Mouse (Mus musculus): ENCODE results near the gene Celf6.

Gene Celf6

GRCm38 (mm10) chr9:59577844-59578504 lies at the start of gene Celf6:
TSS of gene Celf6 (plus strand) at chr9:59577917.
- peak; percentile 87 for DNase-seq

- no peak for DNase-seq
These were observed 49.4 kb upstream of the Celf6 start for GRCm38 (mm10) chr9:59528274-59528673.

GRCm38 (mm10) chr9:59531645-59532044 lies 46.1 kb upstream of the Celf6 start:
- DNase-seq, result no peak

DNA sequence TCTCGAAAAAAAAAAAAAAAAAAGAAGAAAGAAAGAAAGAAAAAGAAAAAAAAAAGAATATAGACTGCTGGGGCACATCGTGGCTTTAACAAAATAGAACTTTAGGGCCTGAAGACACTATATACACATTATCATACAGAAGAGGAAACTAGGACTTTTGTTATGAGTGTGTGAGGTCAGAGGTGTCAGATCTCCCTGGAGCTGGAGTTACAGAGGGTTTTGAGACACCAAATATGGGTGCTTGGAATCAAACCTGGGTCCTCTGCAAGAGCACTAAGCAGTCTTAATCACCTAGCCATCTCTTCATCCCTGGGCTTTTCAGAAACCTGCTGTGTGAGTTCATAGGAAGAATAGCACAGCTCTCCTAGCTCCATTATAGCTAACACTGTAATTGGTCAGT lies 44.3 kb upstream of the Celf6 start:
- DNase-seq, result no peak

GRCm38 (mm10) chr9:59533889-59534288 lies 43.8 kb upstream of the Celf6 start:
- peak; percentile 32 for DNase-seq

GRCm38 (mm10) chr9:59537651-59538050 lies 40.1 kb upstream of the Celf6 start:
- DNase-seq, result peak; percentile 21

DNA sequence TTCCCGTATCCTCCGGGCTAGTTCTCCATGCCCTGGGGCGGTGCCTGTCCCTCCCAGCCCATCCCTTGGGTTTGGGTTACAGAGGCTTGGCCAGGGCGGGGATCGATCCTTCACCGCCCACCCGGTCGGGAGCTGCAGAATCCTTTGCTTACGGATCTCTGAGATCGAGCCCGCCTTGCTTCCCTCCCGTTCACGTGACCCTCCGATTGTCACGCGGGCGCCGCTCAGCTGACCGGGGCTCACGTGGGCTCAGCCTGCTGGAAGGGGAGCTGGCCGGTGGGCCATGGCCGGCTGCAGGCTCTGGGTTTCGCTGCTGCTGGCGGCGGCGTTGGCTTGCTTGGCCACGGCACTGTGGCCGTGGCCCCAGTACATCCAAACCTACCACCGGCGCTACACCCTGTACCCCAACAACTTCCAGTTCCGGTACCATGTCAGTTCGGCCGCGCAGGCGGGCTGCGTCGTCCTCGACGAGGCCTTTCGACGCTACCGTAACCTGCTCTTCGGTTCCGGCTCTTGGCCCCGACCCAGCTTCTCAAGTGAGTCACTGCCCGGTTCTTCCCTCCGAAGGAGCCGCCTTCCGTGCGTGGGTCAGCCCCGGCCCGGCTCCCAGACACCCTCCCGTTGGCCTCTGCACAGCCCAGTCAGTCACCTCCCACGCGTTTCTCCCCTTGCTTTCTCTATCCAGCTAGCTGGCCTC lies 38.1 kb upstream of the Celf6 start, which contains the start of the genes Hexa and Tmem202:
Hexa (plus strand) TSS at position 100 of the 697 bp plus-strand sequence.
Tmem202 (minus strand) TSS at position 407 of the 697 bp plus-strand sequence.
- peak; percentile 77 for DNase-seq

GRCm38 (mm10) chr9:59541617-59542016 lies 36.1 kb upstream of the Celf6 start:
- DNase-seq, result no peak

DNA sequence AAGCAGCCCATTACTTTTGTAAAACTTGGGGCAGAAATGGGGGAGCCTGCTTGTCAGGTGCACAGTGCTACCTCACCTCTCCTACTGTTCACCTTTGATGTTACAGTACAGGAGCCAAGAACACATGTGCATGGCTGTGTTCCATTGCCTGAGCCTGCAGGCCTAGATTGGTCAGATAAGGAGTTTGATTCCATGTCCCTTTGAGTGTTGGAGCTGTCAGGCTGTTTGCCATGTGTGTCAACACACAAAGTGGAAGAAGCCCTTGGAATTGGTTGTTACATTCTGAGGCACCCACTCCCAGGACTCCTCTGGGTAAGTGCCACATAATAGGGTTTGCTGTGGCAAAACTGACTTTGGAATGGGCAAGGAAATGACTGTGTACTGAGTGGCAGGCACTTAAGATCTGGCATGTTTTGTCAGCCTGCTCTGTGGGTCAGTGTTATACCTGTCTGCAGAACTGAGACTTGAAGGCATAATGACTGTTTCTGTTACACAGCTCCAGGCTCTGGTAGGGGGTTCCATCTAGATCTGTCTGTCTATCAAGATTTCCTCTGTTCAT lies 34.9 kb upstream of the Celf6 start:
- no peak for DNase-seq

DNA sequence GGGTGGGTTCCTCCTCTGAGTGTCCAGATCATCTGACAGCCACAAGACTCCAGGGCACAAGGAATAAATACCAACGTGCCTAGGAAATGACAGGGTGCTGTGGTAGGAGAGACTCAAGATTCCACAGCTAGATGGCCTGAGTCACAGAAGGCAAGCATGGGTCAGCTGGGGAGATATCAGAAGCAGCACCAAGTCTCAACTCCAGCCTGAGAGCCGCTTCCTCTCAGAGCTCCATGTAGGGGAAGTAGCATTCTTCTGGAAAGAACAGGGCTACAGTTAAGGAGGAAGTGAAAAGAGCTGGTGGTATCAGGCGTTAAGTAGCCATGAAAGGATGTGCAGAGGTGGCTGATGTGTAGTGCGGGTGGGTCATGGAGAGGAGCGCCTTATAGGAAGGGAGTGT lies 33.0 kb upstream of the Celf6 start:
- no peak for DNase-seq

- no peak for DNase-seq
These were observed 29.8 kb upstream of the Celf6 start for GRCm38 (mm10) chr9:59547869-59548268.

GRCm38 (mm10) chr9:59548961-59549487 lies 28.7 kb upstream of the Celf6 start:
- DNase-seq, result no peak

DNA sequence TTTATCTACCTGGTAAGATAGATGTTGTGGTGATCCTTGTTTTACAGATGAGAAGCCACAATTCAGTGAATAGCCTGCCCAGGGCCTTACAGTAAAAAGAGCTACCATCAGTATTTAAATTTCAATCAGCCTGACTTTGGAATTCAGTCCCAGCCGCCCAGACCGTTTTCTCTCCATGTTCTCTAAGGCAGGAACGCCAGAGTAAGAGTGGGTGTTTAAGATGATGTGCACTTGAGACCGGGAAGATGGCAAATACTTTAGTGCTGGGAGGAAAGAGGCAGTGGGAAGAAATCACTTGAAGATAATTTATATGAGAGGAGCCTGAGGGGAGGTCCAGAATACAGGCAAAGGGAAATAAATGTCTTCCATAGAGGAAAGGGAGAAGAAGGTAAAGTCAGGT lies 27.6 kb upstream of the Celf6 start:
- no peak for DNase-seq

- no peak for DNase-seq
These were observed 26.7 kb upstream of the Celf6 start for GRCm38 (mm10) chr9:59551017-59551416.

GRCm38 (mm10) chr9:59551620-59552031 lies 26.1 kb upstream of the Celf6 start:
- DNase-seq, result peak; percentile 35

- DNase-seq, result no peak
These were observed 25.1 kb upstream of the Celf6 start for GRCm38 (mm10) chr9:59552610-59553009.

DNA sequence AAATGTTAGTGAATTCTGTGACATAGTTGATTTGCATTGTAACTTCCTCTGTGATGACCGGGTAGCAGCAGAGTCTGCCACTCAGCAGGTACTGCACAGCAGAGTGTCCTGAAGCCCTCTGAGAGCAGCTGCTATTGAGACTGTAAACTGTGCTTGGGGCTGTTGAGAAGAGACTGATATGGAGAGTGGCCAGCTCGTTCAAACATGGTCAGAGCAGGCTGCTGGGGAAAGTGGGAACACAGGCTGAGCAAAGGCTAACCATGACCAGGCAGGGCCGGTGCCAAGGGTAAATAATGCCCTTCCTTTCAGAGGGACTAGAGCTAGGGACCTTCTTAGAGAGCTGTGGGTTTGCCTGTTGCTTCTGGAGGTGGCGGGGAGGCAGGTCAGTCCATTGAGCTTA lies 24.0 kb upstream of the Celf6 start:
- no peak for DNase-seq

GRCm38 (mm10) chr9:59565600-59565999 lies 12.1 kb upstream of the Celf6 start:
- DNase-seq, result peak; percentile 83

- peak; percentile 76 for DNase-seq
These were observed 10.6 kb upstream of the Celf6 start for GRCm38 (mm10) chr9:59567111-59567510.

DNA sequence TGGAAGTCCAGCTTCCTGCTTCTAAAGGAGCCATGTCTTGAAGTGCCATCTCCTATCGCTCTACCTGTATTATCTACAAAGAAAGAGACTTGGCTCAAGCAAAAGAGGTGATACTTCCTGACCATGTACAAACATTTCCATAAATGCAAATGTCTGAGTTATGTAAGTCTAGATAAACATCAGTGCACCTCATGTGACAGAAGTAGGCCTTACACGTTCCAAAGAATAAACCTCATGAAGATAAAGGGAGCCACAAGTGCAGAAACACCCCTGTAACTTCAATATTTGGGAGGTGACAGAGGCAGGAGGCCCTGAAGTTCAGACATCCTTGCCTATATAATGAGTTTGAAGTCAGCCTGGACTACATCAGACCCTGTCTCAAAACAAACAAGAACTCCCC lies 5.9 kb upstream of the Celf6 start:
- no peak for DNase-seq

DNA sequence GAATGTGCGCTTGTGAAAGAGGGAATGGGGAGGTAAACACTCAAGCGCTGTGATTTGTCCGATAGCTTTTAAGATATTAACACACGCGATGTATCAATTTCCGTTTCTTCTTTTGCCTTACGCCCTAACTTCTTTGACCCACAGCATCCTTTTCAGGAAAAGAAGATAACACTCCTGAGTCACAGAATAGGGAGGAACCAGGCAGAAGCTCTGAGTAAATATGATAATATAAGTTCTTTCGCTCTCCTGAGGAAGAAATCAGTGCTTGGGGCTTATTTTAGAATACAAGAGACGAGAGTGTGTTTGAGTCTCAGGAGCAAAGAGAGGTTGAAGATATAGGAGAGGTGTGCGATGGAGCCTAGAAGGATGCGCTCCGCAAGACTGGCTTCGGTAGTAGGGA lies 316 bp upstream of the Celf6 start:
- no peak for DNase-seq

DNA sequence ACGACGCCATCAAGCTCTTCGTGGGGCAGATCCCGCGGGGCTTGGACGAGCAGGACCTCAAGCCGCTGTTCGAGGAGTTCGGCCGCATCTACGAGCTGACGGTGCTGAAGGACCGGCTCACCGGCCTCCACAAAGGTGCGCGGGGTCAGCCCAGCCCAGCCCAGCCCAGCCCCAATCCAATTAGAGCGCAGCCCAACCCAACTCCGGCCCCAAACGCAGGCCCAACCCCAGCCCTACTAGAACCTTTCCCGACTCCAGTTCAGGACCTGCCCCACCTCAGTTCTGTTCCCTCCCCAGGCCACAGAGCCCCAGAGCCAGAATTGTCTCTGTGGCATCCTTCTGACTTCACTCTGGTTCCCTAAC lies 769 bp downstream of the Celf6 start:
- DNase-seq, result no peak

- peak; percentile 72 for DNase-seq
These were observed 7.2 kb downstream of the Celf6 start for GRCm38 (mm10) chr9:59584871-59585308.

GRCm38 (mm10) chr9:59588252-59588651 lies 10.5 kb downstream of the Celf6 start:
- DNase-seq, result no peak
